20 mouse cellular contexts compared by ENCODE assay signal in genomic region chr11:32689510-32689909, GRCm38 (mm10). TPM values are rescaled to one million over a fixed set of nuclear protein-coding genes. Genes with fewer than 3 reads are reported as not detected.
DNase-seq lines count a peak whose midpoint lies in the region; ATAC-seq and TF ChIP-seq lines count a peak whose summit lies in the region.
"Had no signal": no experiment of that assay in that cellular context is flagged by ENCODE, and none has a peak within 500 bp of the region (broad histone marks: within the 10 kb centered on the region; RNA-seq: fewer than 3 reads in every experiment).

No protein-coding gene starts in this region.

- DNase-seq in cerebellum, adult 11-12 months, result peak; percentile 46
- DNase-seq in cerebellum, adult 11 months, result no peak
- peak; percentile 75 for DNase-seq in gastrocnemius, adult 18-20 months (ENCODE audit: low spot score)
- DNase-seq in gastrocnemius, postnatal 4 days (ENCODE audit: low spot score in 2 of 2), result no peak
- no peak for DNase-seq in hindbrain, postnatal 0 days (ENCODE audit: low spot score)
- DNase-seq: adrenal gland, postnatal 10 days; B cell, adult 2 months; heart, adult 11 months; heart, postnatal 36 days; kidney, adult 8-10 months had no signal

- no peaks in the 10 kb centered on the region for H3K9me3 ChIP-seq in midbrain, embryonic 16.5 days (replicated peaks; ENCODE audit: control insufficient read depth, low read length, poor library complexity, severe bottlenecking)
- no peaks in the 10 kb centered on the region for H3K9me3 ChIP-seq in midbrain, embryonic 15.5 days
- no peaks in the 10 kb centered on the region for H3K9me3 ChIP-seq in hindbrain, postnatal 0 days (ENCODE audit: low read length)
- H3K9me3 ChIP-seq: embryonic facial prominence, embryonic 12.5 days; forebrain, embryonic 15.5 days; G1E; heart, embryonic 13.5 days; hindbrain, embryonic 15.5 days had no signal

- WGBS in midbrain, embryonic 16.5 days, result 92% methylated on average over 1 of the region's 1 CpGs
- WGBS in midbrain, embryonic 15.5 days, result 88% methylated on average over 1 of the region's 1 CpGs
- WGBS in hindbrain, postnatal 0 days, result 79% methylated on average over 1 of the region's 1 CpGs

- no peak overlapping the region for H3K27ac ChIP-seq in midbrain, embryonic 16.5 days (ENCODE audit: low read length)
- no peak overlapping the region for H3K27ac ChIP-seq in midbrain, embryonic 15.5 days
- H3K27ac ChIP-seq in hindbrain, postnatal 0 days, result no peak overlapping the region
- H3K27ac ChIP-seq: embryonic facial prominence, embryonic 12.5 days; forebrain, embryonic 15.5 days; heart, embryonic 13.5 days; hindbrain, embryonic 15.5 days had no signal

- H3K4me1 ChIP-seq in midbrain, embryonic 16.5 days (ENCODE audit: control insufficient read depth, insufficient read depth, low read length), result no peaks in the 10 kb centered on the region; the same call in 1 of the 2 replicates
- peaks cover 5% of the 10 kb centered on the region; the same call in 1 of the 2 replicates for H3K4me1 ChIP-seq in midbrain, embryonic 15.5 days
- no peaks in the 10 kb centered on the region for H3K4me1 ChIP-seq in hindbrain, postnatal 0 days (ENCODE audit: insufficient read depth, low read length)

- H3K27me3 ChIP-seq in midbrain, embryonic 16.5 days (ENCODE audit: control insufficient read depth, insufficient read depth, low read depth, low read length), result no peaks in the 10 kb centered on the region
- no peaks in the 10 kb centered on the region for H3K27me3 ChIP-seq in midbrain, embryonic 15.5 days (replicated peaks)
- no peaks in the 10 kb centered on the region for H3K27me3 ChIP-seq in hindbrain, postnatal 0 days (ENCODE audit: insufficient read depth, low read length)
- H3K27me3 ChIP-seq: embryonic facial prominence, embryonic 12.5 days; forebrain, embryonic 15.5 days; heart, embryonic 13.5 days; hindbrain, embryonic 15.5 days had no signal

- H3K9ac ChIP-seq in midbrain, embryonic 16.5 days (ENCODE audit: low read depth, low read length), result 0 out of 2 replicates have a peak overlapping the region, but pooled peaks have one; percentile 6
- no peak overlapping the region for H3K9ac ChIP-seq in midbrain, embryonic 15.5 days
- no peak overlapping the region for H3K9ac ChIP-seq in hindbrain, postnatal 0 days (replicated peaks; ENCODE audit: low read length)
- H3K9ac ChIP-seq: embryonic facial prominence, embryonic 12.5 days; forebrain, embryonic 15.5 days; heart, embryonic 13.5 days; hindbrain, embryonic 15.5 days had no signal

- H3K4me3 ChIP-seq in midbrain, embryonic 16.5 days (ENCODE audit: low read depth, low read length), result no peak overlapping the region
- no peak overlapping the region for H3K4me3 ChIP-seq in midbrain, embryonic 15.5 days
- no peak overlapping the region for H3K4me3 ChIP-seq in hindbrain, postnatal 0 days (ENCODE audit: low read length)
- H3K4me3 ChIP-seq: embryonic facial prominence, embryonic 12.5 days; forebrain, embryonic 15.5 days; heart, embryonic 13.5 days; hindbrain, embryonic 15.5 days had no signal

- ATAC-seq in midbrain, embryonic 16.5 days, result no peak
- ATAC-seq in midbrain, embryonic 15.5 days (replicated peaks), result no peak
- ATAC-seq in hindbrain, postnatal 0 days, result no peak
- ATAC-seq: CD4-positive, CD25-positive, alpha-beta regulatory T cell, adult 4 months; forebrain, embryonic 15.5 days; inflammation-experienced regulatory T-cells, adult 6 months; intestine, postnatal 0 days had no signal

- no peak overlapping the region for H3K4me2 ChIP-seq in midbrain, embryonic 16.5 days (ENCODE audit: low read length)
- no peak overlapping the region for H3K4me2 ChIP-seq in midbrain, embryonic 15.5 days
- H3K4me2 ChIP-seq in hindbrain, postnatal 0 days (ENCODE audit: low read depth, low read length), result no peak overlapping the region
- H3K4me2 ChIP-seq: embryonic facial prominence, embryonic 12.5 days; forebrain, embryonic 15.5 days; heart, embryonic 13.5 days; hindbrain, embryonic 15.5 days had no signal

- H3K36me3 ChIP-seq in midbrain, embryonic 16.5 days (ENCODE audit: control insufficient read depth, insufficient read depth, low read length), result no peaks in the 10 kb centered on the region
- H3K36me3 ChIP-seq in midbrain, embryonic 15.5 days (replicated peaks), result no peaks in the 10 kb centered on the region
- H3K36me3 ChIP-seq in hindbrain, postnatal 0 days (ENCODE audit: insufficient read depth, low read length), result no peaks in the 10 kb centered on the region
- H3K36me3 ChIP-seq: embryonic facial prominence, embryonic 12.5 days; forebrain, embryonic 15.5 days; heart, embryonic 13.5 days; hindbrain, embryonic 15.5 days had no signal

- TF ChIP-seq CTCF in hindbrain, postnatal 0 days (IDR thresholded peaks at IDR 0.05; ENCODE audit: low read depth), result no peak

RNA-seq across cellular contexts. Expression of gene Fbxw11, which starts 47.0 kb away (rescaled TPM):
- total RNA-seq in gastrocnemius, adult 18-20 months (2021), result 10 to 100 TPM; 55.5 to 66.3 TPM
- 10 to 100 TPM; 63.4 to 71.3 TPM for total RNA-seq in gastrocnemius, postnatal 4 days (2021)
- polyA plus RNA-seq in midbrain, embryonic 16.5 days (2015; fragmentation: Nextera tagmentation; extraction: Ambion mirVana), result 119 and 125 TPM in 2 replicates
- polyA plus RNA-seq in midbrain, embryonic 15.5 days (2015; fragmentation: Nextera tagmentation; extraction: Ambion mirVana), result 120 and 126 TPM in 2 replicates
- total RNA-seq in hindbrain, postnatal 0 days (2014; rRNA removed), result 149 and 343 TPM in 2 replicates
- 93.6 and 95.4 TPM in 2 replicates for polyA plus RNA-seq in hindbrain, postnatal 0 days (2015; fragmentation: Nextera tagmentation; extraction: Ambion mirVana)

Comparison
In these comparisons a context has a peak if more than half of its experiments do, and no peak if none do; other contexts are left out.
1. DNase-seq: peak in cerebellum, adult 11-12 months (single experiment) and gastrocnemius, adult 18-20 months (single experiment); none in cerebellum, adult 11 months (single experiment), gastrocnemius, postnatal 4 days (0 of 2) and hindbrain, postnatal 0 days (single experiment).